Mouse (Mus musculus) E14TG2a.4 (cell line): ENCODE data around the gene Toporsl.

ENCODE experiments used
- CTCF ChIP-seq: conservative IDR thresholded peaks from 2 replicates; pipeline ENCODE4 v1.5.1; 2014; ENCODE audit warnings: low read length
- NANOG ChIP-seq: IDR thresholded peaks from 2 replicates; pipeline ENCODE4 v1.6.1; 2014; ENCODE audit warnings: borderline replicate concordance, low read length, mixed read lengths
- POU5F1 ChIP-seq: IDR thresholded peaks from 2 replicates; pipeline ENCODE4 v1.6.1; 2014; ENCODE audit warnings: low read length, borderline replicate concordance

DNA sequence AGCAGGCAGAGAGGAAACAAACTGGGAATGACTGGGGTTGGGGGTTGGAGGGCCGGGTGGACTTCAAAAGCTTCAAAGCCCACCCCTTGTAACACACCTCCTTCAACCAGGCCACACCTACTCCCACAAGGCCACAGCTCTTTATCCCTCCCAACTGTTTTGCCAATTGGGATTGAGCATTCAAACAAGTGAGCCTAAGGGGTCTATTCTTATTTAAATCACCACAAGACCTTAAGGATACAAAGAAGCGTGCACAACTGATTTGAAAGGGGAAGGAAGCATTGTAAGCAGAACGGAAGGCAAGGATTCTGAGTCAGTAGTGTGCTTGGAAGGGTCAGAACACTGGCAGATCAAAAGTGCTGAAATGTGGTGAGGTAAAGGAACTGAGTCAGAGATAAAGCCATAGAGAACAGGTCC, 64.6 kb downstream of the Toporsl start:
- TF ChIP-seq CTCF: no peak
- TF ChIP-seq NANOG: peak; percentile 64; the same call in 1 of the 2 replicates
- TF ChIP-seq POU5F1: no peak
